Mouse (Mus musculus) kidney, adult 2 months (tissue): ENCODE results near the gene Trim17. TPM values are rescaled to one million over a fixed set of nuclear protein-coding genes. Genes with fewer than 3 reads are reported as not detected.

Experiments used
- DNase-seq: peaks from one replicate; pipeline ENCODE4 v3.0.0; 2021
- H3K27ac ChIP-seq: fragments of 200-500 bp; 2 replicates; pipeline ENCODE4 v1.5.1; 2012; ENCODE audit warnings: low read depth, low read length, control low read depth, inconsistent platforms; ENCODE audit not compliant: insufficient read depth
- H3K27me3 ChIP-seq: fragments of 200-500 bp; replicated peaks from 2 replicates; pipeline ENCODE4 v1.6.1; 2012; ENCODE audit warnings: mild to moderate bottlenecking, moderate library complexity, low read length, inconsistent platforms; ENCODE audit not compliant: control insufficient read depth, insufficient read depth
- H3K36me3 ChIP-seq: fragments of 200-500 bp; 2 replicates; pipeline ENCODE4 v1.6.1; 2012; ENCODE audit warnings: mild to moderate bottlenecking, moderate library complexity, low read length, inconsistent platforms; ENCODE audit not compliant: control insufficient read depth, insufficient read depth
- H3K4me1 ChIP-seq: fragments of 200-500 bp; 2 replicates; pipeline ENCODE4 v1.6.1; 2011; ENCODE audit warnings: low read length; ENCODE audit not compliant: control insufficient read depth, insufficient read depth
- H3K4me3 ChIP-seq: fragments of 200-500 bp; 2 replicates; pipeline ENCODE4 v1.5.1; 2011; ENCODE audit warnings: mild to moderate bottlenecking, low read depth, low read length, control low read depth; ENCODE audit not compliant: insufficient read depth
- CTCF ChIP-seq: fragments of 200-500 bp; conservative IDR thresholded peaks from 2 replicates; pipeline ENCODE4 v1.5.1; 2011; ENCODE audit warnings: low read depth, mild to moderate bottlenecking, control low read depth, low read length, moderate library complexity, mixed read lengths; ENCODE audit not compliant: insufficient read depth, insufficient read length
- POLR2A ChIP-seq: fragments of 200-500 bp; IDR thresholded peaks from one replicate; pipeline ENCODE4 v1.6.1; 2011; ENCODE audit warnings: low read depth, low read length, control low read depth
- WGBS: fragments of 180-500 bp; shearing (Covaris S2); methylation state at CpG from one replicate; pipeline ENCODE4 v1.1.7; 2018; 5-methylcytosine and 5-hydroxymethylcytosine counted together
- polyA plus RNA-seq: library from polyadenylated mRNA; depleted of rRNA; stranded (reverse); fragments of >200 nt; gene quantifications from 2 replicates; pipeline ENCODE4 v1.2.3, GENCODE M21; 2012; rRNA removed

Gene Trim17
- 0.34 and 0.48 TPM in 2 replicates for polyA plus RNA-seq

DNA sequence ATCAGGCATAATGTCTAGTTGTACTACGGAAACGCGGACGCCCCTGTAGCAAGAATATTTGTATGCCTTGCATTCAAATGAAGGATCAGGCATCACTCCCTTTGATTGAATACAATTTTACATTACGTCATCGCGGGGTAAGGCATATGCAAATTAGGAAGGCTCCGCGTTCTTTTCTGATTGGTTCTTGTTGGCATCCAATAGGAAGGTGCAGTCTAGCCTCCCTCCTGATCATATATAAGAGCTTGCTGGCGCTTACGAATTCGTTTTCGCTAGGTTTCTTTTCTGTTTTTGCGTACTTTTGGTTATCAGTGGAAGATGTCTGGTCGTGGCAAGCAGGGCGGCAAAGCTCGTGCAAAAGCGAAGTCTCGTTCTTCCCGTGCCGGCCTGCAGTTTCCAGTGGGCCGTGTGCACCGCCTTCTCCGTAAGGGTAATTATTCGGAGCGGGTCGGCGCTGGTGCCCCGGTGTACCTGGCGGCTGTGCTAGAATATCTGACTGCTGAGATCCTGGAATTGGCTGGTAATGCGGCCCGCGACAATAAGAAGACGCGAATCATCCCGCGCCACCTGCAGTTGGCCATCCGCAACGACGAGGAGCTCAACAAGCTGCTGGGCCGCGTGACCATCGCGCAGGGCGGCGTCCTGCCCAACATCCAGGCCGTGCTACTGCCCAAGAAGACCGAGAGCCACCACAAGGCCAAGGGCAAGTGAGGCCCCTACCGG is at the start of gene Trim17, which contains the start of gene Hist3h2a:
Trim17 (plus strand) TSS at position 266 of the 723 bp plus-strand sequence.
Hist3h2a (plus strand) TSS at position 266 of the 723 bp plus-strand sequence.
- WGBS = under 1% methylated on average over 49 of the region's 49 CpGs

DNA sequence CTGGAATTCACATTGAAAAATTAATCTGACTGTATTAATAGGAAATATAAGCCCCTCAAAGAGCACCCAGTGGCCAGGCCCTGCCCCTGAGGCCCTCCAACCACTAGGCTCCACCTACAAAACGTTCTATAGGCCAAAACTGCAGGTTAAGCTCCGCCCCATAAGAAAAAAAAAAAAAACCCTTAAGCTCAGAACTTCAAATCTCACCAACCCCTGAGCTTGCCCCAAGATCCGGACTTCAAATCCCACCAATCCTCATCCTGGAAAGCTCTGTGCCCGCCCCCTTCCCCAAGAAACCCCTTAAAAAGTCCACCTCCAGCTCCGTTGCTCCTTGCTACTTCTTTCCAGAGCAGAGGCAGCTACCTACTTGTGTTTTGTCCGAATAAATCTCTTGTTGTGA is 49.6 kb upstream of the Trim17 start:
- H3K4me3 ChIP-seq = no peak overlapping the region
- TF ChIP-seq POLR2A = no peak
- no peak for TF ChIP-seq CTCF
- WGBS = 63% methylated on average over 6 of the region's 6 CpGs

More for the DNA sequence above, at the start of gene Trim17, which contains the start of gene Hist3h2a:
- H3K27me3 ChIP-seq = no peaks in the 10 kb centered on the region; the same call in 1 of the 2 replicates
- peak; percentile 98 for DNase-seq
- peak; percentile 65 for TF ChIP-seq POLR2A
- TF ChIP-seq CTCF = peak; percentile 52
- H3K36me3 ChIP-seq = no peaks in the 10 kb centered on the region
- H3K27ac ChIP-seq = peak within 1 kb of the TSS; percentile 93
- H3K4me3 ChIP-seq = peak within 1 kb of the TSS; percentile 81
- peaks cover 9% of the 10 kb centered on the region; the same call in 1 of the 2 replicates for H3K4me1 ChIP-seq

DNA sequence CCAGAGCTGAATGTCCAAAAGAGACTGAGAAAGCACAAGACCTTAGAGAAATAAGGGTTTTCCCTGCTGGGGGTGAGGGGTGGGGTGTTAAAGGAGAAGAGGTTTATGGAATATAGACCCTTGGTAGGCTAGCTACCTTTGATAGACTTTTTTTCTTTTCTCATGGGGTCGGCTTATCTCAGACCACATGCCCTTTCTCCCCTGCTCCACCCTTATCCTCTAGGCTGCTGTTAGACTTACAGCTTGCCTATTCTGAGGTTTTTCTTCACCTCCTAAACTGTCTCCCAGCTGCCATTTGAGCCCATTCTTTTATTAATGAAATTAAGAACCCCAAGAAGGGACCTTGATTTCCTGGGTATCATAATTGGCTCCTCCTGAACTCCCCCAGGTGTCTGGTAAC is 40.7 kb upstream of the Trim17 start:
- H3K4me1 ChIP-seq = peaks cover 5% of the 10 kb centered on the region; the same call in 1 of the 2 replicates
- no peaks in the 10 kb centered on the region for H3K36me3 ChIP-seq
- H3K4me3 ChIP-seq = no peak overlapping the region
- H3K27me3 ChIP-seq = no peaks in the 10 kb centered on the region
- DNase-seq = no peak
- TF ChIP-seq CTCF (no peak), POLR2A (no peak)
- no peak overlapping the region for H3K27ac ChIP-seq
- WGBS = 94% methylated on average over 1 of the region's 1 CpGs

More for the DNA sequence above, 49.6 kb upstream of the Trim17 start:
- H3K4me1 ChIP-seq = peaks cover 3% of the 10 kb centered on the region; the same call in 1 of the 2 replicates
- H3K36me3 ChIP-seq = no peaks in the 10 kb centered on the region
- H3K27me3 ChIP-seq = no peaks in the 10 kb centered on the region
- no peak overlapping the region for H3K27ac ChIP-seq
- DNase-seq = peak; percentile 33

DNA sequence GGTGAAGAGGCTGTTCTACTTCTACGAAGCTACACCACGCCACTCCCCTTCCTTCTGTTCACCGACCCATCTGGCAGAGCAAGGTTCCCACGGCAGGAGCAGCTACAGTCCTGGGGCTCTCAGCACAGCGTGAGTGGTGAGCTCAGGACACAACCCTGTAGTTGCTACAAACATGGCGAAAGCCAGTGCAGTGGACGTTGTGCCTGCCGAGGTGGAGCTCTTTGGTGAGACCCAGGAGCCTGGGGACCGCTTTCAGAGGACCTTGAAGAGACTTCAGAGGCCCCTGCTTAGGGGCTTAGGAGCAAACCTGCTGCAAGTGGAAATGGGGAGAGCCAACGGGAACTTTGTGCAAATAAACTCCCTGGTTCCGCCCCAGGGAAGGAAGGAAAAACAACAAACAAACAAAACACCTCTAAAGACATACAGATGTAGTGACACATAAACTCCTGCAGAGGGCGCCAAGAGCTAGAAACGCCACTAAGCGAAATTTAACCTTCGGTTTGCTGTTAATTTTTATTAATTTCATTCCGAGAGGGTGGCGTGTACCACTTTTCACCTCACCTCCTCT is 39.9 kb upstream of the Trim17 start:
- TF ChIP-seq POLR2A (no peak), CTCF (no peak; the same call in 1 of the 2 replicates)

DNA sequence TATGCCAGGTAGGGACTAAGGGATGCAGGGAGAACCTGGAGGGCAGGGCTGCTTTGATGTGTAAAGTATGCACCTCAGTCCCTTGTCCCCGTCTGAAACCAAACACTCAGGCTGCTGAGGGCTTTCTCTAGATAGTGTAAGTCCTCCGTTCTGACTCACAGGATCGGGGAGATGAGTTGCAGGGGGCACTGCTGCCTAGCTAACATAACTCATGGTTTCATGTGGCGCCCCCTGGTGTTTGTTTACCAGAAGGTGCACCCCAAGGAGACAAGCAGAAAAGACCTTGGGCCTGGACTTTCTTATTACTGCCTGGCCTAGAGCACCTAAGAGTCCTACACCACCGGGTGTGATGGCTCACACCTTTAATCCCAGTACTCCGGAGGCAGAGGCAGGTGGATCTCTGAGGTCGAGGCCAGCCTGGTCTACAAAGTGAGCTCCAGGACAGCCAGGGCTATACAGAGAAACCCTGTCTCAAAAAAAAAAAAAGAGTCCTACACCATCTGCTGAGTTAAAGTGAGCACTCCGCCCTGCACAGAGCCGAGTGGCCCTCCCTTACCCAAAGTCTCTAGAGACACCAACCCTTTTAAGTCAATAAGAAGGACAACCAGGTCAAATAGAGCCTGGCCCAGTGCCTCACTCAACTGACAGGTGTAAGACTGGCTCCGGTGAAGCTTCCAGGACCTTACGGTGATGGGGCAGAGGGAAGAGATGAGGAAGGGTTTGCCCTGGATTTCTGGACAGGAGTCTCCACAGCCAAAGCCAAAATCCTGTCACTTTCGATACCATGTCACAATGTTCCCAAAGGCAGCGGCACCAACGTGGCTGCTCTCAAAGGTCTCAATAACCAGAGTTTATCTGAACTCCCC is 37.4 kb upstream of the Trim17 start:
- Histone ChIP-seq H3K27ac (no peak overlapping the region), H3K4me3 (no peak overlapping the region), H3K4me1 (peaks cover 5% of the 10 kb centered on the region; the same call in 1 of the 2 replicates), H3K27me3 (no peaks in the 10 kb centered on the region), H3K36me3 (no peaks in the 10 kb centered on the region)
- WGBS = 56% methylated on average over 14 of the region's 14 CpGs
- peak; percentile 42 for DNase-seq
- peak; percentile 57 for TF ChIP-seq CTCF
- no peak for TF ChIP-seq POLR2A

More for the DNA sequence above, 39.9 kb upstream of the Trim17 start:
- Histone ChIP-seq H3K4me1 (peaks cover 5% of the 10 kb centered on the region; the same call in 1 of the 2 replicates), H3K4me3 (peak overlapping the region; percentile 53), H3K36me3 (no peaks in the 10 kb centered on the region), H3K27ac (peak overlapping the region; percentile 56), H3K27me3 (no peaks in the 10 kb centered on the region)
- DNase-seq = peak; percentile 57
- WGBS = 9% methylated on average over 17 of the region's 17 CpGs

DNA sequence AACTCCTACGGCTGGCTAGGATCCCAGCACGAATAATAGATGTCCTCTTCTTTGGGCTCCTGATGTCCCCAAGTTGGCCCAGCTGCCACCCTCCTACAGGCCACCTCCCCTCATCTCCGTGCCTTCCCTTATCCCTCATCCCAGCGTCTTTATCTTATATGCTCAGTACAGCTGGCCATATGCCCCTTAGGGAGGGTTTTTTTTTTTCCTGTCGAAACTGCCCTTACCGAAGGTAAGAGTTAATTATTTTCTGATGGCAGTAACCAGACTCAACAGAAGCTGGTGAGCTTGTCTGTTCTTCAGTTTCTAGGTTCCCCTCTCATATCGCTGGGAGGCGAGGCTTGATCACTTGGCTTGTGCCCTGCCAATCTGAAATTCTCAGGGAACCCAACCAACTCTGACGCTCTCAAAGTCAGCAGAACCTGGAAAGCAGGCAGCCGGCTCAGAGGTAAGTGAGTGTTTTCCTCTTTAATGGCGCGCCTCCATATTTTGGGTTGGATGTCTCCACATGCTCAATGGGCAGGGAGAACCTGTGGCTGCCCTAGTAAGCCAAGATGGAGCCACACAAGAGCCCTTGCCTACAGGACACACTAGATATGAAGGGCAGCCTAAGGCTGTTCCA is 36.6 kb upstream of the Trim17 start, which contains the start of gene Btnl10:
Btnl10 (plus strand) TSS at position 164 of the 622 bp plus-strand sequence.
- DNase-seq = no peak
- Histone ChIP-seq H3K4me3 (no peak within 1 kb of the TSS), H3K27me3 (no peaks in the 10 kb centered on the region), H3K4me1 (peaks cover 5% of the 10 kb centered on the region; the same call in 1 of the 2 replicates), H3K27ac (no peak within 1 kb of the TSS), H3K36me3 (no peaks in the 10 kb centered on the region)
- WGBS = 68% methylated on average over 12 of the region's 12 CpGs
- TF ChIP-seq POLR2A = no peak
- TF ChIP-seq CTCF = no peak
